Mouse (Mus musculus): Measurements from ENCODE around the gene Acbd7. TPM values are rescaled to one million over a fixed set of nuclear protein-coding genes. Genes with fewer than 3 reads are reported as not detected.

Gene Acbd7
- polyA plus RNA-seq, 1 experiment from 2014 or later = not detected

DNA sequence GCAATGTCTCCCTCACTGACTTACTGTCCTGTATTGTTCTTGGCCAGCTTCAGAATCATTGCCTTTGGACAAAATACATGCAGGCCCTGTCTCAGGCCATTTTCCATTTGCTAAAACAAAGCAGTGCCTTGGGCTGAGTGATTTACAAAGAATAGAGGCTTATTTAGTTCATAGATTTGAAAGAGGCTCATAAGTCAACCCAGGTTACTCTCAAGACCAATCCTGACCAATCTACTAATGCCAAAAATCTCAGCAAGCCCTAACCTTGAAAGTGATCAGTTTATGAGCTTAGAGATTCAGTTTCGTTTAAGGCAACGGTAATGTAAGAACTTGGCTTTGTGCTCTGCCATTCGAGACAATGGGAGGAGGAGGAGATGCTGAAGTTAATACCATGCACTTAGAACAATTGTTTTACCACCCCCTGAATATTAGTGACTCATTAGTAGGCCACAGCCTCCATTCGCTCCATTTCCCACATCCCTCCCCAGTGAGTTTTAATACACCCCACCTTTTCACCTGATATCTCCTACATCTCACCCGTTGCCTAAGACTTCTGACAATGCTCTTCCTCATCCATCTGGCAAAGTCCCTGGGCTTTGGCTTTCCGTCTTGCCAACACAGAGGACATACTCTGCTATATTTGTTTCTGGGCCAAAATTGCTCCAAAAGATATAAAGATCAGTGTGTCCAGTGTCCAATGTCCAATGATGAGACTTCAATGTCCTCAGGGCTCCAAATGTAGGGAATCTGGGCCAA lies 51.3 kb downstream of the Acbd7 start:
- no peaks in the 10 kb centered on the region for H3K27me3 ChIP-seq
- no peak overlapping the region for H3K4me3 ChIP-seq (replicated peaks)
- no peak overlapping the region for H3K4me2 ChIP-seq
- H3K36me3 ChIP-seq = no peaks in the 10 kb centered on the region
- 82% methylated on average over 6 of the region's 6 CpGs for WGBS
- no peak overlapping the region for H3K27ac ChIP-seq
- H3K9ac ChIP-seq (replicated peaks) = no peak overlapping the region
- ATAC-seq (ENCODE audit: insufficient number of reproducible peaks, insufficient read depth, low FRiP score, low TSS enrichment, low read depth) = no peak
- H3K9me3 ChIP-seq = no peaks in the 10 kb centered on the region
- no peaks in the 10 kb centered on the region for H3K4me1 ChIP-seq (replicated peaks)

Other genes starting within 250 kb of the Acbd7 start
- gene Fam171a1, start 221.9 kb upstream of the Acbd7 start, polyA plus RNA-seq (2016; fragmentation: Nextera tagmentation; extraction: Ambion mirVana) = 39.6 and 40.9 TPM in 2 replicates
- gene Nmt2, start 52.0 kb upstream of the Acbd7 start, polyA plus RNA-seq (2016; fragmentation: Nextera tagmentation; extraction: Ambion mirVana) = 35.2 and 38.6 TPM in 2 replicates
- gene Rpp38, start 3.5 kb upstream of the Acbd7 start, polyA plus RNA-seq (2016; fragmentation: Nextera tagmentation; extraction: Ambion mirVana) = 17.4 and 20.7 TPM in 2 replicates
- 0.19 TPM in 1 of 2 replicates, not detected in the other for gene Olah, start 61.0 kb downstream of the Acbd7 start, polyA plus RNA-seq (2016; fragmentation: Nextera tagmentation; extraction: Ambion mirVana)
- gene Meig1, start 86.5 kb downstream of the Acbd7 start, polyA plus RNA-seq (2016; fragmentation: Nextera tagmentation; extraction: Ambion mirVana) = not detected in 2 replicates
- gene Dclre1c, start 88.0 kb downstream of the Acbd7 start, polyA plus RNA-seq (2016; fragmentation: Nextera tagmentation; extraction: Ambion mirVana) = 6.5 and 7.1 TPM in 2 replicates
- 34.2 and 37.9 TPM in 2 replicates for gene Suv39h2, start 138.9 kb downstream of the Acbd7 start, polyA plus RNA-seq (2016; fragmentation: Nextera tagmentation; extraction: Ambion mirVana)
- gene Gm45902, start 176.6 kb downstream of the Acbd7 start, polyA plus RNA-seq (2016; fragmentation: Nextera tagmentation; extraction: Ambion mirVana) = 8.2 and 8.4 TPM in 2 replicates
- 116 and 118 TPM in 2 replicates for gene Hspa14, start 176.6 kb downstream of the Acbd7 start, polyA plus RNA-seq (2016; fragmentation: Nextera tagmentation; extraction: Ambion mirVana)
- 0.09 and 0.24 TPM in 2 replicates for gene Cdnf, start 176.9 kb downstream of the Acbd7 start, polyA plus RNA-seq (2016; fragmentation: Nextera tagmentation; extraction: Ambion mirVana)
- gene Fam107b, start 234.3 kb downstream of the Acbd7 start, polyA plus RNA-seq (2016; fragmentation: Nextera tagmentation; extraction: Ambion mirVana) = 35.4 and 40.4 TPM in 2 replicates